Mouse (Mus musculus): ENCODE data around the gene Pkd1. TPM values are rescaled to one million over a fixed set of nuclear protein-coding genes. Genes with fewer than 3 reads are reported as not detected.

The Pkd1 gene
- 66.6 to 77.7 TPM (median 73.9 TPM) in 4 replicates for total RNA-seq (2023)

DNA sequence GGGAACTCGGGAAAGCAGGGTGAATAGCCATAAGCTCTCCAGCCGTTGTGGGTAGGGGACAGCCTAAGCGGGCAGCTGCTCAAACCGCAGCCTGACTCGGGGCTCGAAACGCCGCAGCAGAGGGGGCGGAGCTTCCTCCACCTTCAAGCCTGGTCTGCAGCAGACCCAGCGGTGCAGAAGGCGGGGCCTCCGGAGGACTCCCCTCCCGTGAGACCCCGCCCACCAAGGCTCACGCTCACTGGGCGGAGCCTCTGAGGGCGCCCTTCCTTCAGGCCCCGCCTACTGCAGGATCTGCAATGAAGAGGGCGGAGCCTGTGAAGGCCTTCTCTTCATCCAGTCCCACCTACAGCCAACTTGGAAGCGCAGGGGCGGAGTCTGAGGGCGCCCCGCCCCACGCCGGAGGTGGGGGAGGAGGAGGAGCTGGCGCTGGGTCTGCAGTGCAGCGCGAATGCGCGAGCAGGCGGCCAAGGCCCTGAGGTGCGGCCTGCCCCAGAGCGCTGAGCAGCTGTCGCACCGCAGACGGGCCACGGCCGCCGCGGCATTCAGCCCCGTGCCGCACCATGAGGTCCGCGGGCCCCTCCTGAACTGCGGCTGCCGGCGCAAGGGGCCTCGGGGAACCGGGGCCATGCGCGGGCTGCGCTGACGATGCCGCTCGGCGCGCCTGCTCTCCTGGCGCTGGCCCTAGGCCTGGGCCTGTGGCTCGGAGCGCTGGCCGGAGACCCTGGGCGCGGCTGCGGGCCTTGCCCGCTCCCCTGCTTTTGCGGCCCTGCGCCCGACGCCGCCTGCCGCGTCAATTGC, at the start of gene Pkd1:
Pkd1 (plus strand) TSS at position 217 of the 798 bp plus-strand sequence.

DNA sequence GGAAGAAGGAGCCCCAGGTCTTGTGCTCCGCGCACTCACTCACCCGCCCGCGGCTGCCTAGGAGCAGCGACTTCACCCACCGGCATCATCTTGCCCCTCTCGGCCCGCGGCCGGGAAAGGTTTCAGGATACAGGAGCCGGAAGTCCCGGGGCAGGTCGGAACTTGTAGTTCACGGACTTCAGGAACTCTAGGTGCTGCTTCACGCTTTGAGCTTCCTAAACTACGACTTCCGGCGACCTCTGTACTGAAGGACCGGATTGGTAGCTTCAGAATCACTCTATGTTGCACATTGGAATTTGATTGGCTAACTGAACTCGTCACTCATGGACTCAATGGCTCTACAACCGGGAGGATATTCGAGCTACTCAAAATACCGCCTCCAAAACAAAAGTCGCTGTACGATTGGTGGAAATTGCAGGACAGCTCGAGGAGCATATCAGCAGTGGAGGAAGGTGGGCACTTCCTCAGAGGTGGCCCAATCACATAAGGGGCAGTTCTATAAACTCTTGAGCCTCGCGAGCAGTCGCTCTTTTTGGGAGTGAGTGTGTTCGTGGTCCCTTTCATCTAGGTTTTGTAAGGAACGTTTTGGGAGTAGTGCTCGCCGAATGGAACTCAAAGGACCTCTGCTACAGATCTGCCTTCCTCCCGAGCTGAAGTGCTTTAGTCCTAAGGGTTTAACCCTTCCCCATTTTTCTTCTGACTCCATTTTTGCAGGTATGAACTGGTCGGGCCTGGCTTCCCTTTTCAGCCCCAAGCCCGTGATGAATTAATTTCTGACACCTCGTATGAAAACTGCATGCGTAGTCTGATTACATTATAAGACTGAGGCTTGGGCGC, 21.7 kb upstream of the Pkd1 start, which contains the start of gene Traf7:
Traf7 (minus strand) TSS at position 216 of the 837 bp plus-strand sequence.

DNA sequence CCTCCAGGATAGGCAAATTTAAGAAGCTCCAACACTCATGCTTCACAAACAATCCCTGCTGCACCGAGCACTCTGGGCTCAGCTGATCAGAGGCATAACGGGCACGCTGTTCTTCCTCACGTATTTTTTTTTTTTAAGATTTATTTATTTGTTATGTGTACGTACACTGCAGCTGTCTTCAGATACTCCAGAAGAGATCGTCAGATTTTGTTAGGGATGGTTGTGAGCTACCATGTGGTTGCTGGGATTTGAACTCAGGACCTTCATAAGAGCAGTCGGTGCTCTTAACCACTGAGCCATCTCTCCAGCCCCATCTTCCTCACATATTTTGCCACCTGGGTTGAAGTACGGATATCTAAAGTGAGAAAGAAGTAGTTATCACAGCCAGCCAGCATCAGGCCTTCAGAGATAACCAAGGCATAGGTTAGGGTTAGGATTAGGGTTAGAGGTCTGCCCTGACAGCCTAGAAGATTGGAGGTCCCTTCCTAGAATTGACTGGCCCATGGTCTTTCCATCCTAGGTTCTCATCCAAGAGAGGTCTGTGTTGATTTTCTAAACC, 15.4 kb upstream of the Pkd1 start, which contains the start of gene Rab26:
Rab26 (minus strand) TSS at position 51 of the 559 bp plus-strand sequence.

DNA sequence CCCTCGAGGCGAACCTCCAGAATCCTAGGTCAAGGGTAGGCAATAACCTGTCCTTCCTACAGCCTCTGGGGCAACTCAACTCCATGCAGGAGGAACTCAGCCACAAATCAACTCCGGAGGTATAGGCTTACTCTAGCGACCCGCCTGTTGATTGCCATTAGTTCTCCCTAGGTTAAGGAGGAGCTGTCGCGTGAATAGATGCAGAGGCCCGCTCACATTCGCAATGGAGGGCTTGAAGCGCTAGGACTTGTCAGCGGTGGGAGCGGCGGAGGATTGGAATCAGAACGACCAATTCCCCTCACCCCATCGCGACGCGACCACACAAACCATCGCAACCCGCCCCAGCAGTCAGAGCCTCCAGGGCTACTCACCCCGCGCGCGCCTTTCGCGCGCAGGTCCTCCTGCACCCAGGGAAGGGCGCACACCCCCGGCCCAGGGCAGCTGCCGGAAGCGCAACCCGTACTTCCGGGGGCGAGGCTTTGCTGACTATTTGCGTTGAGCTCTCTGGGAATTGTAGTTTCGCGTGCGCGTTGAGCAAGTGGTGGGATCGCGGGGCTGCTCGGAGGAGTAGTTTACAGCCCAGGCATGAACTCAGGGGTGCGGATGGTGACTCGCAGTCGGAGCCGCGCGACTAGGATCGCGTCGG, 82.7 kb downstream of the Pkd1 start, which contains the start of the genes Tsc2 and Nthl1:
Tsc2 (minus strand) TSS at position 464 of the 646 bp plus-strand sequence.
Nthl1 (plus strand) TSS at position 514 of the 646 bp plus-strand sequence.

Other genes starting within 250 kb of the Pkd1 start
- gene Abca17, start 198.8 kb upstream of the Pkd1 start, total RNA-seq (2023): 0.27 to 0.57 TPM (median 0.50 TPM) in 3 of 4 replicates, not detected in the other
- 52.3 to 57.4 TPM (median 55.0 TPM) in 4 replicates for gene Abca3, start 197.9 kb upstream of the Pkd1 start, total RNA-seq (2023)
- 155 to 180 TPM (median 162 TPM) in 4 replicates for gene Rnps1, start 135.3 kb upstream of the Pkd1 start, total RNA-seq (2023)
- gene Eci1, start 123.2 kb upstream of the Pkd1 start, total RNA-seq (2023): 21.7 to 37.3 TPM (median 25.2 TPM) in 4 replicates
- gene Dnase1l2, start 106.7 kb upstream of the Pkd1 start, total RNA-seq (2023): 5.2 to 8.2 TPM (median 6.5 TPM) in 4 replicates
- gene E4f1, start 79.5 kb upstream of the Pkd1 start, total RNA-seq (2023): 53.5 to 67.6 TPM (median 60.7 TPM) in 4 replicates
- 14.3 to 17.9 TPM (median 16.6 TPM) in 4 replicates for gene Pgp, start 79.4 kb upstream of the Pkd1 start, total RNA-seq (2023)
- gene Bricd5, start 76.0 kb upstream of the Pkd1 start, total RNA-seq (2023): 0.91 to 1.0 TPM in 2 of 4 replicates, not detected in the others
- 16.1 to 24.1 TPM (median 21.4 TPM) in 4 replicates for gene Mlst8, start 70.8 kb upstream of the Pkd1 start, total RNA-seq (2023)
- gene Caskin1, start 61.2 kb upstream of the Pkd1 start, total RNA-seq (2023): not detected in 4 replicates
- 174 to 212 TPM (median 202 TPM) in 4 replicates for gene Traf7, start 21.9 kb upstream of the Pkd1 start, total RNA-seq (2023)
- 0.92 to 3.0 TPM (median 1.4 TPM) in 4 replicates for gene Rab26, start 15.6 kb upstream of the Pkd1 start, total RNA-seq (2023)
- gene Tsc2, start 82.8 kb downstream of the Pkd1 start, total RNA-seq (2023): 90.9 to 106 TPM (median 96.8 TPM) in 4 replicates
- gene Nthl1, start 82.8 kb downstream of the Pkd1 start, total RNA-seq (2023): 4.4 to 5.8 TPM (median 5.0 TPM) in 4 replicates
- gene Slc9a3r2, start 100.5 kb downstream of the Pkd1 start, total RNA-seq (2023): 0.41 to 0.48 TPM in 2 of 4 replicates, not detected in the others
- gene Npw, start 108.6 kb downstream of the Pkd1 start, total RNA-seq (2023): not detected in 4 replicates
- gene Zfp598, start 119.9 kb downstream of the Pkd1 start, total RNA-seq (2023): 54.6 to 60.8 TPM (median 56.6 TPM) in 4 replicates
- not detected in 4 replicates for gene Syngr3, start 140.1 kb downstream of the Pkd1 start, total RNA-seq (2023)
- gene Gfer, start 146.3 kb downstream of the Pkd1 start, total RNA-seq (2023): 12.9 to 22.3 TPM (median 19.2 TPM) in 4 replicates
- gene Noxo1, start 146.4 kb downstream of the Pkd1 start, total RNA-seq (2023): 5.5 to 8.2 TPM (median 5.8 TPM) in 4 replicates
- 27.5 to 42.8 TPM (median 32.7 TPM) in 4 replicates for gene Tbl3, start 157.8 kb downstream of the Pkd1 start, total RNA-seq (2023)
- not detected in 4 replicates for gene Rnf151, start 168.2 kb downstream of the Pkd1 start, total RNA-seq (2023)
- 1,219 to 1,283 TPM (median 1,236 TPM) in 4 replicates for gene Rps2, start 168.3 kb downstream of the Pkd1 start, total RNA-seq (2023)
- 67.0 to 84.4 TPM (median 75.9 TPM) in 4 replicates for gene Ndufb10, start 174.6 kb downstream of the Pkd1 start, total RNA-seq (2023)
- 1.6 TPM in 1 of 4 replicates, not detected in the others for gene Rpl3l, start 178.0 kb downstream of the Pkd1 start, total RNA-seq (2023)
- gene Msrb1, start 186.8 kb downstream of the Pkd1 start, total RNA-seq (2023): 32.3 to 40.3 TPM (median 34.7 TPM) in 4 replicates
- gene Hs3st6, start 203.2 kb downstream of the Pkd1 start, total RNA-seq (2023): not detected in 4 replicates